Mouse (Mus musculus) liver, postnatal 0 days (tissue): ENCODE results near the gene Ccdc60.

Experiments
- CTCF ChIP-seq: sonication (generic); IDR thresholded peaks from 2 replicates; pipeline ENCODE4 v1.5.1; 2016; ENCODE audit warnings: antibody characterized with exemption, low read depth
- EP300 ChIP-seq: IDR thresholded peaks from 2 replicates; pipeline ENCODE4 v1.6.1; 2016; ENCODE audit warnings: antibody characterized with exemption, low read depth, mild to moderate bottlenecking

DNA sequence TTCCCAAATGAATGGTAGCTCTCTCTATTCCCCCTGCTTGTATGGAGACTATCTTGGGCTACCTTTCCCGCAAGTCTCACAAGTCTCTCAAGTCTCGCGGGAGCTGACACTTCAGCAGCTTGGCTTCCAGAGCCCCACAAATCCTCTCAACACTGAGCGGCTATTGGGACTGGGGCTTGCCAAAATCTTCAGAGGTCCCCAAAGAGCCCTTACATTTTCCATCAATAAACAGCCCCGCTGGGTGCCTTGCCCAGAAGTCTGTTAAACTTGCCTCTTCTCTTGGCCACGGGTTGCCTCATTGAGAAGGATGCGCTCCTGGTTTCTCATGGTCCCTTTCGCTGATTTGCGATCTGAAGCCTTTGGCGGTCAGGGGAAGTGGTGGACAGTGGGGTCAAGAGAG is 180.1 kb downstream of the Ccdc60 start:
- TF ChIP-seq CTCF = no peak
- TF ChIP-seq EP300 = no peak
